Mouse (Mus musculus): Measurements from ENCODE around the gene Rangap1.

GRCm38 (mm10) chr15:81693967-81694881 is 51.1 kb downstream of the Rangap1 start:
- TF ChIP-seq GATA1 (IDR thresholded peaks at IDR 0.05; ENCODE audit: borderline replicate concordance, low read length) (no peak), FLI1 (IDR thresholded peaks at IDR 0.05; ENCODE audit: low read length) (no peak)

Data from megakaryocyte, embryonic 14.5 days (primary cell).